Mouse (Mus musculus) ovary, adult 10 weeks (tissue): Measurements from ENCODE around the gene Ncf2. TPM values are rescaled to one million over a fixed set of nuclear protein-coding genes. Genes with fewer than 3 reads are reported as not detected.

Experiments used
- polyA plus RNA-seq: library from polyadenylated mRNA; stranded (reverse); fragments of 350-450 nt; fragmentation: Illumina TruSeq; extraction: RNeasy Lipid Tissue Mini Kit (QIAGEN cat#74804); gene quantifications from one replicate; pipeline ENCODE4 v1.2.3, GENCODE M21; 2014

The Ncf2 gene
- 2.3 TPM for polyA plus RNA-seq

GRCm38 (mm10) chr1:152799897-152800296, at the start of gene Ncf2:
Gene Ncf2, plus strand, starts transcription at chr1:152800194.

GRCm38 (mm10) chr1:152750312-152750965, 49.6 kb upstream of the Ncf2 start, which contains the start of gene Apobec4:
Gene Apobec4, plus strand, starts transcription at chr1:152750551.

GRCm38 (mm10) chr1:152766032-152766772, 33.8 kb upstream of the Ncf2 start, which contains the start of the genes Rgl1 and Arpc5:
Gene Rgl1, minus strand, starts transcription at chr1:152766351.
Gene Arpc5, plus strand, starts transcription at chr1:152766542.

Other genes with a start within 250 kb of the Ncf2 start
- gene Apobec4, start 49.6 kb upstream of the Ncf2 start, polyA plus RNA-seq, result 0.68 TPM
- 19.3 TPM for gene Rgl1, start 33.8 kb upstream of the Ncf2 start, polyA plus RNA-seq
- gene Arpc5, start 33.7 kb upstream of the Ncf2 start, polyA plus RNA-seq, result 274 TPM
- gene Smg7, start 102.5 kb downstream of the Ncf2 start, polyA plus RNA-seq, result 42.2 TPM
- gene Nmnat2, start 154.8 kb downstream of the Ncf2 start, polyA plus RNA-seq, result 1.1 TPM